Mouse (Mus musculus) hindbrain, embryonic 12.5 days (tissue): Measurements from ENCODE around the gene Phox2a. TPM values are rescaled to one million over a fixed set of nuclear protein-coding genes. Genes with fewer than 3 reads are reported as not detected.

Experiments used
- ATAC-seq: fragments of 200-750 bp; cut with Nextera tagmentation; 2 replicates; pipeline ENCODE4 v1.8.0; 2017; ENCODE audit warnings: moderate TSS enrichment; ENCODE audit not compliant: low FRiP score
- H3K27ac ChIP-seq: fragments of 300-500 bp; sonication (generic); 2 replicates; pipeline ENCODE4 v1.5.1; 2016; ENCODE audit warnings: mild to moderate bottlenecking
- H3K27me3 ChIP-seq: fragments of 300-500 bp; sonication (generic); 2 replicates; pipeline ENCODE4 v1.6.1; 2016; ENCODE audit warnings: mild to moderate bottlenecking
- H3K36me3 ChIP-seq: fragments of 300-500 bp; sonication (generic); 2 replicates; pipeline ENCODE4 v1.6.1; 2016; ENCODE audit warnings: mild to moderate bottlenecking
- H3K4me1 ChIP-seq: fragments of 300-500 bp; sonication (generic); 2 replicates; pipeline ENCODE4 v1.6.1; 2016
- H3K4me2 ChIP-seq: fragments of 300-500 bp; sonication (generic); replicated peaks from 2 replicates; pipeline ENCODE4 v1.6.1; 2016; ENCODE audit warnings: mild to moderate bottlenecking
- H3K4me3 ChIP-seq: fragments of 300-500 bp; sonication (generic); 2 replicates; pipeline ENCODE4 v1.5.1; 2016; ENCODE audit warnings: mild to moderate bottlenecking
- H3K9ac ChIP-seq: fragments of 300-500 bp; sonication (generic); 2 replicates; pipeline ENCODE4 v1.6.1; 2016; ENCODE audit warnings: mild to moderate bottlenecking, moderate library complexity
- H3K9me3 ChIP-seq: fragments of 300-500 bp; sonication (generic); replicated peaks from 2 replicates; pipeline ENCODE4 v1.6.1; 2016; ENCODE audit warnings: mild to moderate bottlenecking
- WGBS: fragments of 180-500 bp; shearing (Covaris S2); methylation state at CpG from one replicate; pipeline ENCODE4 v1.1.7; 2016; 5-methylcytosine and 5-hydroxymethylcytosine counted together
- polyA plus RNA-seq: library from polyadenylated mRNA; unstranded; fragments of >200 nt; fragmentation: Nextera tagmentation; extraction: Ambion mirVana; gene quantifications from 2 replicates; pipeline ENCODE4 v1.2.1, GENCODE M21; 2016

Gene Phox2a
- polyA plus RNA-seq, 1 experiment from 2014 or later, result 3.8 TPM

DNA sequence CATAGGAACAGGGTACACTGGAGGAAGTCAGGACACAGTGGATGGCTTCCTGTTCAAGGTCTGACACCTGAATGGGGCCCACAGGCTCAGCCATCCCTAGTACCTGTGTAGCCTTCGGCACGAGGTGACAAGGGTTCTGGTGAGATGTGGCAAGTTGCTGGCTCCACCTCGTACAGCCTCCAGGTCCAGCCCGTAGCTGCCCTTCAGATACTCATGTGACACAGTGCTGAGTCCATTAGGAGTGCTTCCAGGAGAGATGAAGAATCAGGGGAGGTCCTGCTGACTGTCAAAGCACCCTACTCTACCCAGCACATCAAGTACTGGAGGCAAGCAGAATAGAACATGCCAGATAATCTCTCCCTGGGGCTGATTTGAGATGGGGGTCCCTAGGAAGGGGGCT is 14.3 kb downstream of the Phox2a start:
- H3K36me3 ChIP-seq, result peaks cover 57% of the 10 kb centered on the region
- no peak overlapping the region for H3K4me2 ChIP-seq
- no peak for ATAC-seq
- no peak overlapping the region for H3K9ac ChIP-seq
- H3K4me1 ChIP-seq, result peaks cover 28% of the 10 kb centered on the region
- no peak overlapping the region for H3K27ac ChIP-seq
- WGBS, result 95% methylated on average over 4 of the region's 4 CpGs
- H3K27me3 ChIP-seq, result no peaks in the 10 kb centered on the region
- H3K4me3 ChIP-seq, result no peak overlapping the region
- no peaks in the 10 kb centered on the region for H3K9me3 ChIP-seq

DNA sequence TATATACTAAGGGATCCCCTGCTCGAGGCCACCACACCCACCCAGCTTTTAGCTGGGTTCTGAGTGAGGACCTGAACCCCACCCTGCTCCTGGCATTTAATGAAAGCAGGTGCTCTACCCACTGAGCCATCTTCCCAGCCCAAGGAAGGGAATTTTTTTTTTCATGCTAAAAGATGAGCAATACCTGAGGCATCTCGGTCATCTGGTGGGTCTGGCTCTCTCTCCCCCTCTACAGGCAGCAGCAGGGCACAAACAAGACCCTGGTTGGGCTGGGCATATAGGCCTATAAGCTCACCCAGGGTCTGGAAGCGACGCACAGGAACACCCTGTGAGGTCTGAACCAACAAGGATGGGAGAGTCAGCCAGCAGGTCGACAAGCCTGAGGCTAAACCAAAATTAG is 15.2 kb downstream of the Phox2a start:
- Histone ChIP-seq H3K27ac (no peak overlapping the region), H3K9ac (no peak overlapping the region), H3K4me3 (no peak overlapping the region), H3K27me3 (no peaks in the 10 kb centered on the region), H3K4me2 (no peak overlapping the region), H3K4me1 (peaks cover 31% of the 10 kb centered on the region), H3K9me3 (no peaks in the 10 kb centered on the region), H3K36me3 (peaks cover 48% of the 10 kb centered on the region)
- WGBS, result 74% methylated on average over 5 of the region's 5 CpGs
- ATAC-seq, result no peak

DNA sequence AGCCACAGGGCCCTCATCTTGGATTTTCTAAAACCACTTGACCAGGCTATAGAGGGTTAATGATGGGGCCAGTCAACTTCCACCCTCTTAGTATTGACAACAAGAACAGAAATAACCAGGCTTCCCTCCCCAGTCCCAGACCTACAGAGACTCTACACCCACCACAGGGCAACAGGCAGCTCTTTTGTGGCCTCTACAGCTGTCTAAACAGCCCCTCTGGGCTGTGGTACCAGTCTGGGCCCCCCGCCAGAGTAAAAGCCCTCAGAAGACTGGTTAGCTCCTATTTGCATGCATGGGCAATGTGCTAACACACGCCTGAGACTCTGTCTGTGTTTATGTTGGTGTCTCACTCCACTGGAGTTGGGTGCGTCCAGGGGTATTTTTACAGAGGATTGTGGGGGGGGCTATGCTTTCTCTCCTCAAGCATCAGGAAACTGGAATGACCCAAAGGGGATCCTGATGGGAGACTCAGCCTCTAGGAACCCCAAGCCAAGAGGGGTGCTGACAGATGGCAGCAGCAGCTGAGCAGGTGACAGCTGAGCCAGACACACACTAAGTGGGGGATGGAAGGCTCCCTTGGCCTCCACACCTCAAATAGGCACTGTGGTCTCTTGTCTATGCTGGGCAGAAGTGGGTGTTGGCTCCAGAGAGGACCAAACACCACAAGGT is 15.9 kb downstream of the Phox2a start:
- WGBS, result 45% methylated on average over 3 of the region's 3 CpGs
- H3K9ac ChIP-seq, result peak overlapping the region; percentile 23; the same call in 1 of the 2 replicates
- no peaks in the 10 kb centered on the region for H3K9me3 ChIP-seq
- H3K36me3 ChIP-seq, result peaks cover 41% of the 10 kb centered on the region
- peak overlapping the region; percentile 60 for H3K27ac ChIP-seq
- H3K4me1 ChIP-seq, result peaks cover 38% of the 10 kb centered on the region
- H3K27me3 ChIP-seq, result no peaks in the 10 kb centered on the region
- no peak for ATAC-seq
- H3K4me3 ChIP-seq, result 0 out of 2 replicates have a peak overlapping the region, but pooled peaks have one; percentile 3
- peak overlapping the region; percentile 92; the same call in 1 of the 2 replicates for H3K4me2 ChIP-seq

DNA sequence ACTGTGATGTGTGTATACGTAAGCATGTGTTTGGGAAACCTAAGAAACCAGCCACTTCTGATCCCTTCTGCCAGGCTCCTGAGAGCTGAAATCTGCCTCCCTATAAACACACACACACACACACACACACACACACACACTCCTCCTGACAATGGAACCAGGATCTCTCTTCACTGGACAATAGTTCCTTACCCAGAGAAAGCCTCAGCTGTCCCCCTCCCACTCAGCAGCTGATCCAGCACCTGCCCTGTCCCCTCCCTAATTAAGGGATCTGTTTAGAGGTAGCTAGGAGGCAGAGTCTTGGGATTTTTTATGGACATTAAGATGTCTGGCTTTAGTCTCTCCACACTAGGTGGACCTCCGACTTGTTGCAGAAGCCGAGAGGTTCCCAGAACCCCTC is 16.8 kb downstream of the Phox2a start:
- WGBS, result 62% methylated on average over 3 of the region's 3 CpGs

DNA sequence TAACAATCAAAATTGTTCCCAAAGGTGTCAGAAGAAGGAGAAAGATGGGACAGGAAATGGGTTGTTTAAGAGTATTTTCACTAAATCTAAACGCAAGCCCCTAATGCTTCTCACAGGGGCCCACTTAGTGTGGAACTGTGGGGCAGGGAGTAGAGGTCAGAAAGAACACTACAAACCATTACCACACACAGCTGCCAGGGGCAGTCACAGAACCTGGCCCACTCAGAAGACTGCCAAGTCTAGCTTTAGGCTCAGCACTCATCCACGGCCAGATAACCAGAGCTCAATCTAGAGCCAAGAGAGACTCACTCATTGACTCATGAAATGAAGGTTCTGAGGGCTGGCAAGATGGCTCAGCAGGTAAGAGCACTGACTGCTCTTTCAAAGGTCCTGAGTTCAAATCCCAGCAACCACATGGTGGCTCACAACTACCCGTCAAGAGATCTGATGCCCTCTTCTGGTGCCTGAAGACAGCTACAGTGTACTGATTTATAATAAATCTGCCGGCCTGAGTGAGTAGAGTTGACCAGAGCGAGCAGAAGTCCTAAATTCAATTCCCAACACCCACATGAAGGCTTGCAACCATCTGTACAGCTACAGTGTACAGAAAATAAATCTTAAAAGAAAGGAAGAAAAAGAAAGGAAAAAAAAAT is 17.5 kb downstream of the Phox2a start:
- Histone ChIP-seq H3K4me3 (peak overlapping the region; percentile 76), H3K36me3 (peaks cover 26% of the 10 kb centered on the region), H3K27me3 (no peaks in the 10 kb centered on the region), H3K4me2 (peak overlapping the region; percentile 92), H3K9me3 (no peaks in the 10 kb centered on the region), H3K9ac (peak overlapping the region; percentile 85; the same call in 1 of the 2 replicates), H3K4me1 (peaks cover 38% of the 10 kb centered on the region), H3K27ac (peak overlapping the region; percentile 92)
- no peak for ATAC-seq
- 51% methylated on average over 5 of the region's 5 CpGs for whole genome bisulfite sequencing

More for the DNA sequence above, 16.8 kb downstream of the Phox2a start:
- H3K4me1 ChIP-seq, result peaks cover 38% of the 10 kb centered on the region
- peak overlapping the region; percentile 92 for H3K4me2 ChIP-seq
- no peak for ATAC-seq
- H3K9ac ChIP-seq, result no peak overlapping the region
- no peaks in the 10 kb centered on the region for H3K27me3 ChIP-seq
- peak overlapping the region; percentile 60; the same call in 1 of the 2 replicates for H3K27ac ChIP-seq
- peaks cover 33% of the 10 kb centered on the region for H3K36me3 ChIP-seq
- no peaks in the 10 kb centered on the region for H3K9me3 ChIP-seq
- peak overlapping the region; percentile 76; the same call in 1 of the 2 replicates for H3K4me3 ChIP-seq

DNA sequence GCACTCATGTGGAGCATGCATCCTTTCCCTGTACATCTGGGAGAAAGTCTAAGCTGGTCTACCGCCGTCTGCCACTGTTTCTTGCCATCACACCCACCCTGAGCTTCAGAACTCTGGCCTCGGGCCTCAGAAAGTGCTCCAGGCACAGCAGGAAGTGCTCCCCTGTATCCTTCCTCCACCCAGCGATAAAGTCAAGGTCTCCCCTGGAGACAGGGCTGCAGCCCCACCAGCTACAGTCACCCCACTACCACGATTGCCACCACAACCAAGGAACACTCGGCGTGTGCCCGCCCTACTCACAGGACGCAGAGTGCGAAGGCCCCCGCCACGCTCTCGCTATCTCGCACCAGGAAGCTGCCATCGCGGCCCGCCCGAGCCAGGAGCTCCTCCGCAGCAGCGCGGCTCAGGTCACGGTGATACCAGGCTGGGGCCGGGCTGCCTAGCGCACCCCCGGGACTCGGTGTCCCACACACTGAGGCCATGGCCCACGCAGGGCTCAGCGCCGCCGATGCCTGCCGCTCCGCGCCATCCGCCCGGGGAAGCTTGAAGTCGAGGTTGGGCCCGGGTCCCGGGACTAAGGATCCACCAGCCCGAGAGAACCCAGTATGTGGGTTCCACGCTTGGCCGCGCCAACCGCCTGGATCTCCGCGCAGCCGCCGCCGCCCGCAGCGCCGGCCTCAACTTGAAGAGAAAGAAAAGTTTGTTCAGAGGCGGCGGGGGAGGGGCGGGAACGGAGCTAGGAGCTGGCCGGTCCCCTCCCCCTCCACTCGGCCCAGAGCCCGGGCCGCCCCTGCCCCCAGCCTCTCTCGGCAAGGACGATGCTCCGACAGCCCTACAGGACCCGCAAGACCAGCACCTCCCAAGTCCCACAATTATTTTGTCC is 18.4 kb downstream of the Phox2a start:
- peak; percentile 61 for ATAC-seq
- no peaks in the 10 kb centered on the region for H3K27me3 ChIP-seq
- peak overlapping the region; percentile 76 for H3K4me3 ChIP-seq
- peak overlapping the region; percentile 92 for H3K27ac ChIP-seq
- peak overlapping the region; percentile 85 for H3K9ac ChIP-seq
- H3K4me1 ChIP-seq, result peaks cover 38% of the 10 kb centered on the region
- WGBS, result under 1% methylated on average over 63 of the region's 63 CpGs
- H3K9me3 ChIP-seq, result no peaks in the 10 kb centered on the region
- H3K4me2 ChIP-seq, result peak overlapping the region; percentile 92
- peaks cover 16% of the 10 kb centered on the region for H3K36me3 ChIP-seq

DNA sequence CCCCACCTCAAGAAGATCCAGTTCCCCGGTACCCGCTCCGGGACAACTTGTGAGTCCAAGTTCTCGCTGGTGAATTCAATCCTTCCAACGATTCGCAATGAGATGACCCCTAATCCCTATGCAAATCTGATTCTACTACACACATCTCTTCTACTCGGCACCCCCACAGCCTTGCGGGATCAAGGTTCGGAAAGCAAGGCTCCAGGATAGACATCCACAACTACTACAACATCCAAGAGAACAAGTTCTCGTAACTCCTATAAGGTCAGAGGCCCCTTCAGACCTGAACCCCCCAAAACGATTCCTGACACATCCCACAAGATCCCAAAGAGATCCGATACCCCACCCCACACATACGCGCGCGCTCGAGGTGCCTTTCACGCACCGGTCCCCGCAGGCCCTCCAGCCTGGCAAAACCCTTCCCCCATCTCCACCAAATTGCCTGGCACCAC is 19.1 kb downstream of the Phox2a start:
- WGBS, result under 1% methylated on average over 20 of the region's 20 CpGs
- H3K27me3 ChIP-seq, result no peaks in the 10 kb centered on the region
- H3K9me3 ChIP-seq, result no peaks in the 10 kb centered on the region
- H3K27ac ChIP-seq, result peak overlapping the region; percentile 92
- peaks cover 10% of the 10 kb centered on the region for H3K36me3 ChIP-seq
- H3K4me3 ChIP-seq, result peak overlapping the region; percentile 76
- peak overlapping the region; percentile 85 for H3K9ac ChIP-seq
- ATAC-seq, result peak; percentile 17
- peaks cover 38% of the 10 kb centered on the region for H3K4me1 ChIP-seq
- peak overlapping the region; percentile 92 for H3K4me2 ChIP-seq

DNA sequence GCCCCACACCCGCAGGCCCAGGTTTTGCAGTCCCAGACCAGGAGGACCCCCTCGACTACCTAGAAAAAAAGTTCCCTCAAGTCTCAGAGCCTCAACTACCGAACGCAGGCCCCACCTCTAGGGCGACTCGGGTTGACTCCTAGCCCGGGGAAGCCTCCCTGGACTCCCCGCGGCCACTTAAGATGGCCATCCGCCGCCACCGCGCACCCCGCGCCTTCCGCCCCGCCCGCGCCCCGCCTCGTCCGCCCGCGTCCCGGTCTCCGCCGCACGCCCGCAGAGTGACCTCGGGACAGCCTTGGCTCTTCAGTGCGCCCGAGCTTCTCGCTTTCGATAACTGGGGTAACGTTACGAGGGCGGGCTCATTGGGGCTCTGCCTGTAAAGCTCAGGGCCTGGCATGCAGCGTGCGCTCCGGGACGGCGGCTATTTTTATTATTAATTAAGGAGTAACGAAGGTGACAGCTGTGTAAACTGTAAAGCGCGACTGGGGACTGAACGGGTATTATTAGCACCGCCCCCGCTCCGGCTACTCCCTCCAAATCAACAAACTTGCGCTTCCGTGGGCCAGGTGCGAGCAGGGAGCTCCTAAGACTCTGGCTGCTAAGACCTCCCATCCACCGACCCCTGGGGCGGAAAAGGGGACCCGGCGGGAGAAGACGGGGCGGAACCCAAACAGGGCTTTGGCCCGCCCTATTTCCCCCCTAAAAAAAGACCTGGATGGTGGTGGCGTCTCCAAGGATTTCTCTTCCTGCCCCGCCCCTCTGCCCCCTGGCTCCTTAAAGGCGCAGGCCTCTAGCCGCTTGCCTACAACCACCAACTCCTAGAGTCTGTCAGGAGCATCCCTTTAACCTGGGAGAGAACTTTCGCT is 19.7 kb downstream of the Phox2a start, which contains the start of gene Inppl1:
Gene Inppl1, minus strand, starts transcription at position 624 of the 866 bp plus-strand sequence.
- H3K4me3 ChIP-seq, result peak within 1 kb of the TSS; percentile 76
- peak within 1 kb of the TSS; percentile 92 for H3K4me2 ChIP-seq
- no peaks in the 10 kb centered on the region for H3K9me3 ChIP-seq
- peak within 1 kb of the TSS; percentile 92 for H3K27ac ChIP-seq
- H3K9ac ChIP-seq, result peak within 1 kb of the TSS; percentile 85
- under 1% methylated on average over 58 of the region's 64 CpGs for WGBS
- 0 out of 2 replicates have a peak, but pooled peaks cover 4% of the 10 kb centered on the region for H3K36me3 ChIP-seq
- H3K4me1 ChIP-seq, result peaks cover 38% of the 10 kb centered on the region
- no peaks in the 10 kb centered on the region for H3K27me3 ChIP-seq
- ATAC-seq, result peak; percentile 65

DNA sequence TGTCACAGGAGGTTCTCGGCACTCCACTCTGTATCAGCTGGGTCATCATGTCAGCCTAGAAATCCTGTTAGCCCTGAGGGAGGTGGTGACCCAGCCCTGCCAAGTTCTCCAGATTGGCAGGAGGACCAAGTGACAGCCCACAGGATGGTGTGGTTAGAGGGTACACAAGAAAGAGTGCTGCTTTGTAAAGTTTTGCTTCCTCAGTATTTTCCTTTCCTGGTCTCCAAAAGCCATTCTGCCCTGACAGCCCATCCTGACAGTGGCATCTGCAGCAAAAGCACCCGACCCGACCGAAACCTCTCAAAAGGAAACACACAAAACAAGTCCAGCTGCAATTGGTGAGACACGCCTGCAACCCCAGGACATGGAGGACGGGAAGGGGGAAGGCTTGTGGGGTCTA is 26.1 kb downstream of the Phox2a start:
- H3K4me3 ChIP-seq, result no peak overlapping the region
- H3K36me3 ChIP-seq, result no peaks in the 10 kb centered on the region
- H3K27me3 ChIP-seq, result no peaks in the 10 kb centered on the region
- H3K27ac ChIP-seq, result no peak overlapping the region
- H3K4me1 ChIP-seq, result no peaks in the 10 kb centered on the region
- no peak overlapping the region for H3K4me2 ChIP-seq
- H3K9ac ChIP-seq, result no peak overlapping the region
- no peak for ATAC-seq
- no peaks in the 10 kb centered on the region for H3K9me3 ChIP-seq
- 78% methylated on average over 6 of the region's 6 CpGs for WGBS

DNA sequence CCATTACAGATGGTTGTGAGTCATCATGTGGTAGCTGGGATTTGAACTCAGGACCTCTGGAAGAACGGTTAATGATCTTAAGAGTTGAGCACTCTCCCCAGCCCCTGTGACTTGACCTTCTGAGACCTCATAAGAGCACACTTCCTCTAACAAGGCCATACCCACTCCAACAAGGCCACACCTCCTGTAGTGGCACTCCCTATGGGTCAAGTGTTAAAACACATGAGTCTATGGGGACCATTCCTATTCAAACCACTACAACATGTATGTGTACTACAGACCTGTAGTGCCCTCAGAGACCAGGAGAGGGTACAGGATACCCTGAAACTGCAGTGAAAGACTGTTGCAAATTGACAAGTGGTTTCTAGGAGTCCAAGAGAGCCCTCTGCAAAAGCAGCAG is 29.8 kb downstream of the Phox2a start:
- H3K27ac ChIP-seq, result no peak overlapping the region
- H3K4me1 ChIP-seq, result no peaks in the 10 kb centered on the region
- no peaks in the 10 kb centered on the region for H3K36me3 ChIP-seq
- no peak overlapping the region for H3K4me3 ChIP-seq
- H3K27me3 ChIP-seq, result no peaks in the 10 kb centered on the region
- no peak overlapping the region for H3K4me2 ChIP-seq
- WGBS, result 95% methylated on average over 1 of the region's 1 CpGs
- no peak for ATAC-seq
- H3K9me3 ChIP-seq, result no peaks in the 10 kb centered on the region
- H3K9ac ChIP-seq, result no peak overlapping the region

DNA sequence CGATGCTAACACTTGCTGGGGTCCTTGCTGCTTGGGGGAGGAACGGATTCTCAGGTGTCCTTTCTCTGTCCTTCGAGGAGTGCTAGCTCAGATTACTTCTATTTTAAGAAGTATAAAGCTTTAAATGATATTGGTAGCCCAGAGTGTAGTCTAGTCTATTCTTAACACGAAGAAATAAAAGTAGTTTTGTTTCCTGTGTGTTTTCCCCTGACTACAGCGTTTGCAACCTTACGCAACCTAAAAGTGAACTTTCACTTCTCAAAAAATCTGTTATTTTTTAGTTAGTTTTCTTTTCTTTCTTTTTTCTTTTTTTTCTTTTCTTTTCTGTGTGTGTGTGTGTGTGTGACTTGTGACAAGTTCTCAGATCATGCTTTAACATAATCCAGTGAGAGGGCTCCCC is 33.6 kb downstream of the Phox2a start:
- H3K27ac ChIP-seq, result no peak overlapping the region

More for the DNA sequence above, 33.6 kb downstream of the Phox2a start:
- ATAC-seq, result no peak
- Histone ChIP-seq H3K36me3 (no peaks in the 10 kb centered on the region), H3K4me1 (no peaks in the 10 kb centered on the region), H3K9me3 (no peaks in the 10 kb centered on the region), H3K4me3 (no peak overlapping the region), H3K4me2 (no peak overlapping the region), H3K27me3 (no peaks in the 10 kb centered on the region), H3K9ac (no peak overlapping the region)
- 81% methylated on average over 6 of the region's 6 CpGs for WGBS
